Mouse (Mus musculus): Measurements from ENCODE around the gene Etv6. TPM values are rescaled to one million over a fixed set of nuclear protein-coding genes. Genes with fewer than 3 reads are reported as not detected.

Gene Etv6
- total and polyA plus RNA-seq, 2 experiments from 2014 or later = 3.0 to 7.1 TPM

DNA sequence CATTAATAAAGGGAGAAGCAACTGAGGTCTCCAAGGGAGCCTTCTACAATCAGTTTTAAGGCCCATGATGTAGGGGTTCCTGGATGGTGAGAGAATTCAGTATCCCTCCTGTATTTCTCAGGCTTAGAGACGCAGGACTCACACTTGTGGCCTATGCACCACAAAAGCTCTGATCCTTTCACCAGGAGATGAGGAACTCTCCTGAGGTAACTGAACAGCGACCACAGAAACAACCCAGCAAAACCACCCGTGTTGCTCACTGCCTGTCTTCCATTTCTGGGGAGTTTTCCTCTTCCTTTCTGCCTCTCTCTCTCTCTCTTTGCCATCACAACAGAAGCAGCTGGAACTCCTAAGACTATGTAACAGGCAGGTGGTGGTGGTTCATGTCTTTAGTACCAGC, 256.3 kb downstream of the Etv6 start:
- ATAC-seq = no peak
- H3K9ac ChIP-seq = no peak overlapping the region
- H3K4me1 ChIP-seq (ENCODE audit: insufficient read depth) = no peaks in the 10 kb centered on the region
- H3K9me3 ChIP-seq (ENCODE audit: low read length) = no peaks in the 10 kb centered on the region
- DNase-seq = no peak
- no peak overlapping the region for H3K4me3 ChIP-seq (ENCODE audit: low read depth, low read length)
- H3K27me3 ChIP-seq (ENCODE audit: insufficient read depth, low read length) = no peaks in the 10 kb centered on the region
- 91% methylated on average over 3 of the region's 3 CpGs for WGBS
- no peak overlapping the region for H3K4me2 ChIP-seq (ENCODE audit: low read depth)
- TF ChIP-seq CTCF (IDR thresholded peaks at IDR 0.05; ENCODE audit: low read depth) = no peak
- no peaks in the 10 kb centered on the region for H3K36me3 ChIP-seq (ENCODE audit: insufficient read depth)
- no peak overlapping the region for H3K27ac ChIP-seq (ENCODE audit: low read depth, low read length)

DNA sequence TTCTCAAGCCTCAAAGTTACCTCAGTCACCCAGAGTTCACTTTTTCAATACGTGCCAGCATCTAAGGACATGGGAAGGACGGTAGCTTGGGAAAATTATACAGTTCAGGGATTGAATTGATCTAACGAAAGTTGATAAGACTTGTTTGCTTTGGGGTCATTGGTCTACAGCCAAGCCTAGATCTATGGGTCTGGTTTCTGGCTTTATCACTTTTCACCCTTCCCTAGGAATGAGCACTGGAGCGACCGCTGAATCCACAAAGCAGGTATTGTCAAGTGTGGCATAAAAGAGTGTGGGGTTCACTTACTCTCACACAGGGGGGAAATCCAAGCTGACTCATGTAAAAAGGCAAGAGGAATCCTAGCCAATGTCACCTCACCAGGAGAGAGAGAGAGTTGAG, 256.9 kb downstream of the Etv6 start:
- no peak for TF ChIP-seq CTCF (IDR thresholded peaks at IDR 0.05; ENCODE audit: low read depth)
- Histone ChIP-seq H3K27ac (ENCODE audit: low read depth, low read length) (no peak overlapping the region), H3K9me3 (ENCODE audit: low read length) (no peaks in the 10 kb centered on the region), H3K4me1 (ENCODE audit: insufficient read depth) (no peaks in the 10 kb centered on the region), H3K4me2 (ENCODE audit: low read depth) (no peak overlapping the region), H3K4me3 (ENCODE audit: low read depth, low read length) (no peak overlapping the region), H3K27me3 (ENCODE audit: insufficient read depth, low read length) (no peaks in the 10 kb centered on the region), H3K36me3 (ENCODE audit: insufficient read depth) (no peaks in the 10 kb centered on the region), H3K9ac (no peak overlapping the region)
- DNase-seq (no peak), ATAC-seq (no peak)
- 92% methylated on average over 5 of the region's 5 CpGs for WGBS

DNA sequence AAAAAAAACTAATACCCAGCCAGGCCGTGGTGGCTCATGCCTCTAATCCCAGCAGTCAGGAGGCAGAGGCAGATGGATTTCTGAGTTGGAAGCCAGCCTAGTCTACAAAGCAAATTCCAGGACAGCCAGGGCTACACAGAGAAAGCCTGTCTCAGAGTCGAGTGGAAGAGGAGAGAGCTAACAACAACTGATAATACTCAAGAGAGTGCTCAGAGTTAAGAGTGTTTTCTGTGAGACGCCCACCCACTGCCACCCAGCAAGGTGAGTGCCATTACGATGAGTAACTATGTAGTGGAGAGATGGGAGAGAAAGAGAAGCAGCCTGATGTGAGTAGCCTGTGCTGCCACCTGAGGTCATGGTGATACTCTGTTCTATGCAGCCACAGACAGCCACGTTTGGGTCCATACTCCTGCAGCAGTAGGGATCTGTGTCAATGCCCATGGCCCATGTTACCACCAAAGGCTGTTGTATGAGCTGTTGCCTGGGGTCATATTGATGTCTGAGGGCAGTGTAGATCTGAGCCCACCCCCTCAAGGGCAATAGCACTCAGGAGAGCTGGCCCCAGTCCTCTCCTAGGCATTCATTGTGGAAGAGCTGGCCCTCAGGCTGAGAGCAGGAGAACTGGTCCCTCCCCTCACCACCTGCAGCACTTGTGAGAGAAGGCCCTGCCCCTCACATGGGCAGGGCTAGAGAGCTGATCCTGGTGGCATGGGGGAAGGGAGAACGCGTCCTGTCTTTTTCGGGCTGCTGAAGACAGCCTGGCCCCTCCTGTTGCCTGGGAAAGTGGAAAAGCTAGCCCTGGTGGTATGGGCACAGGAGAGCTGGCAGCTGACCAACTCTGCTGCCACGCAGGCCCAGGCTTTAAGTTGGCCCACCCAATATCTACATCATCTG, 258.4 kb downstream of the Etv6 start:
- ATAC-seq = no peak
- 43% methylated on average over 9 of the region's 9 CpGs for WGBS

DNA sequence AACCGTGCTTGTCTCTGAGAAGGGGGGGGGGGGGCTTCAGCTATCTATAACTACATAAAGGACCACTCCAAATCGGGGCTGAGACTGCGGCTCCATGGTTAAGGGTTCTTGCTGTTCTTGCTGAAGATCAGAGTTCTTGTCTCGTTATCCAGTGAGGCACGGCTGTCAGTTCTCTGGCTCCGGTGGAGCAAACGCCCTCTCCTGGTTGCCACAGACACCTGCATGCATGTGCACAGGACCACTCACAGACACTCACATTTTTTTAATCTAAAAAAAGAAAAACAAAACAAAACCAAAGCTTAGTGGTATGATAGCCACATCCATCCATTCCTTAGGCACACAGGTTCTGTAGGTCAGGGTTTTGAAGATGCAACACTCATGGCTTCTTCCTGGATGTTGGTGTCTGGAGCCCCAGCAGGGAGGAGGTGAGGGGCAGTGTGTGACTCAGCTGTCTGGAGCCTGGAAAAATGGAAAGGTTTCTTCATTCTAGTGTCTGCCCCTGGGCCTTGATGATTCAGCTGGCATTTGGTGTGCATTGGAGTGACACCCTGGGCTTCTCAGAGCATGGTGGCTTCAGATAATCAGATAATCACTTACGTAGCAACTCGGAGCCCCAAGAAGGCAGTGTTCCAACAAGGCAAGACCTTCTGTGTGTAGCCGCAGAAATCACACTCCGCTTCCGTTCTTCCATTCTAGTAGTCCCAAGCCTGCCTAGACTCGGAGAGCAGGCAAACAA, 262.6 kb downstream of the Etv6 start:
- Histone ChIP-seq H3K4me1 (ENCODE audit: insufficient read depth) (no peaks in the 10 kb centered on the region), H3K9ac (no peak overlapping the region), H3K4me2 (ENCODE audit: low read depth) (no peak overlapping the region), H3K4me3 (ENCODE audit: low read depth, low read length) (no peak overlapping the region), H3K36me3 (ENCODE audit: insufficient read depth) (no peaks in the 10 kb centered on the region), H3K27me3 (ENCODE audit: insufficient read depth, low read length) (no peaks in the 10 kb centered on the region), H3K27ac (ENCODE audit: low read depth, low read length) (no peak overlapping the region), H3K9me3 (ENCODE audit: low read length) (no peaks in the 10 kb centered on the region)
- TF ChIP-seq CTCF (IDR thresholded peaks at IDR 0.05; ENCODE audit: low read depth) = peak; percentile 8; the same call in 1 of the 2 replicates
- DNase-seq (no peak), ATAC-seq (no peak)
- 75% methylated on average over 13 of the region's 13 CpGs for WGBS

More for the DNA sequence above, 258.4 kb downstream of the Etv6 start:
- Histone ChIP-seq H3K4me2 (ENCODE audit: low read depth) (no peak overlapping the region), H3K4me3 (ENCODE audit: low read depth, low read length) (no peak overlapping the region), H3K27ac (ENCODE audit: low read depth, low read length) (no peak overlapping the region), H3K9ac (no peak overlapping the region), H3K36me3 (ENCODE audit: insufficient read depth) (no peaks in the 10 kb centered on the region), H3K27me3 (ENCODE audit: insufficient read depth, low read length) (no peaks in the 10 kb centered on the region), H3K4me1 (ENCODE audit: insufficient read depth) (no peaks in the 10 kb centered on the region), H3K9me3 (ENCODE audit: low read length) (no peaks in the 10 kb centered on the region)
- TF ChIP-seq CTCF (IDR thresholded peaks at IDR 0.05; ENCODE audit: low read depth) = no peak
- no peak for DNase-seq

- DNase-seq = no peak
- WGBS = 91% methylated on average over 1 of the region's 1 CpGs
- H3K27ac ChIP-seq (ENCODE audit: low read depth, low read length) = no peak overlapping the region
- no peak overlapping the region for H3K9ac ChIP-seq
- no peaks in the 10 kb centered on the region for H3K36me3 ChIP-seq (ENCODE audit: insufficient read depth)
- H3K9me3 ChIP-seq (ENCODE audit: low read length) = no peaks in the 10 kb centered on the region
- no peaks in the 10 kb centered on the region for H3K27me3 ChIP-seq (ENCODE audit: insufficient read depth, low read length)
- ATAC-seq = no peak
- no peak overlapping the region for H3K4me2 ChIP-seq (ENCODE audit: low read depth)
- H3K4me3 ChIP-seq (ENCODE audit: low read depth, low read length) = no peak overlapping the region
- no peak for TF ChIP-seq CTCF (IDR thresholded peaks at IDR 0.05; ENCODE audit: low read depth)
- no peaks in the 10 kb centered on the region for H3K4me1 ChIP-seq (ENCODE audit: insufficient read depth)
These were observed 266.5 kb downstream of the Etv6 start for GRCm38 (mm10) chr6:134301951-134302350.

- Histone ChIP-seq H3K27me3 (ENCODE audit: insufficient read depth, low read length) (no peaks in the 10 kb centered on the region), H3K9ac (no peak overlapping the region), H3K4me3 (ENCODE audit: low read depth, low read length) (no peak overlapping the region), H3K36me3 (ENCODE audit: insufficient read depth) (no peaks in the 10 kb centered on the region), H3K4me2 (ENCODE audit: low read depth) (no peak overlapping the region), H3K9me3 (ENCODE audit: low read length) (no peaks in the 10 kb centered on the region), H3K4me1 (ENCODE audit: insufficient read depth) (no peaks in the 10 kb centered on the region), H3K27ac (ENCODE audit: low read depth, low read length) (no peak overlapping the region)
- DNase-seq = no peak
- WGBS = 87% methylated on average over 4 of the region's 4 CpGs
- ATAC-seq = no peak
- no peak for TF ChIP-seq CTCF (IDR thresholded peaks at IDR 0.05; ENCODE audit: low read depth)
These were observed 275.8 kb downstream of the Etv6 start for GRCm38 (mm10) chr6:134311346-134311745.

GRCm38 (mm10) chr6:134312571-134312970, 277.1 kb downstream of the Etv6 start:
- DNase-seq (no peak), ATAC-seq (no peak)
- 94% methylated on average over 8 of the region's 8 CpGs for WGBS

More at GRCm38 (mm10) chr6:134312571-134312970, 277.1 kb downstream of the Etv6 start:
- Histone ChIP-seq H3K9me3 (ENCODE audit: low read length) (no peaks in the 10 kb centered on the region), H3K4me1 (ENCODE audit: insufficient read depth) (no peaks in the 10 kb centered on the region), H3K27ac (ENCODE audit: low read depth, low read length) (no peak overlapping the region), H3K9ac (no peak overlapping the region), H3K27me3 (ENCODE audit: insufficient read depth, low read length) (no peaks in the 10 kb centered on the region), H3K36me3 (ENCODE audit: insufficient read depth) (no peaks in the 10 kb centered on the region), H3K4me3 (ENCODE audit: low read depth, low read length) (no peak overlapping the region), H3K4me2 (ENCODE audit: low read depth) (no peak overlapping the region)
- no peak for TF ChIP-seq CTCF (IDR thresholded peaks at IDR 0.05; ENCODE audit: low read depth)

Measured in forebrain, postnatal 0 days (tissue).